Mouse (Mus musculus) liver, postnatal 0 days (tissue): Measurements from ENCODE around the gene Gm17581. TPM values are rescaled to one million over a fixed set of nuclear protein-coding genes. Genes with fewer than 3 reads are reported as not detected.

Experiments used
- ATAC-seq: fragments of 200-750 bp; cut with Nextera tagmentation; 2 replicates; pipeline ENCODE4 v1.8.0; 2017; ENCODE audit warnings: mild to moderate bottlenecking, moderate library complexity
- DNase-seq: peaks from one replicate; pipeline ENCODE4 v3.0.0-alpha.2; 2016
- H3K27ac ChIP-seq: fragments of 300-500 bp; sonication (generic); 2 replicates; pipeline ENCODE4 v1.5.1; 2014; ENCODE audit warnings: antibody characterized with exemption, moderate library complexity, mild to moderate bottlenecking, low read depth
- H3K27me3 ChIP-seq: fragments of 300-500 bp; sonication (generic); 2 replicates; pipeline ENCODE4 v1.6.1; 2014; ENCODE audit warnings: low read length, control low read depth, mixed read lengths; ENCODE audit not compliant: insufficient read depth
- H3K36me3 ChIP-seq: fragments of 300-500 bp; sonication (generic); replicated peaks from 2 replicates; pipeline ENCODE4 v1.6.1; 2014; ENCODE audit warnings: mild to moderate bottlenecking, control low read depth, low read length, moderate library complexity, mixed read lengths; ENCODE audit not compliant: insufficient read depth
- H3K4me1 ChIP-seq: fragments of 300-500 bp; sonication (generic); 2 replicates; pipeline ENCODE4 v1.6.1; 2014; ENCODE audit warnings: antibody characterized with exemption, mild to moderate bottlenecking, control low read depth; ENCODE audit not compliant: insufficient read depth
- H3K4me2 ChIP-seq: fragments of 300-500 bp; sonication (generic); 2 replicates; pipeline ENCODE4 v1.6.1; 2014; ENCODE audit warnings: low read depth, mild to moderate bottlenecking, low read length, moderate library complexity, mixed read lengths
- H3K4me3 ChIP-seq: fragments of 300-500 bp; sonication (generic); 2 replicates; pipeline ENCODE4 v1.5.1; 2014; ENCODE audit warnings: low read depth, low read length
- H3K9ac ChIP-seq: fragments of 300-500 bp; sonication (generic); replicated peaks from 2 replicates; pipeline ENCODE4 v1.6.1; 2014; ENCODE audit warnings: mild to moderate bottlenecking, moderate library complexity
- H3K9me3 ChIP-seq: fragments of 300-500 bp; sonication (generic); 2 replicates; pipeline ENCODE4 v1.6.1; 2016; ENCODE audit warnings: mild to moderate bottlenecking, control low read depth, low read length, mixed read lengths
- CTCF ChIP-seq: sonication (generic); IDR thresholded peaks from 2 replicates; pipeline ENCODE4 v1.5.1; 2016; ENCODE audit warnings: antibody characterized with exemption, low read depth
- EP300 ChIP-seq: IDR thresholded peaks from 2 replicates; pipeline ENCODE4 v1.6.1; 2016; ENCODE audit warnings: antibody characterized with exemption, low read depth, mild to moderate bottlenecking
- WGBS: fragments of 180-500 bp; shearing (Covaris S2); extraction: QIAGEN DNeasy Blood & Tissue Kit; methylation state at CpG from one replicate; pipeline ENCODE4 v1.1.7; 2014; ENCODE audit not compliant: insufficient replicate concordance; 5-methylcytosine and 5-hydroxymethylcytosine counted together
- polyA plus RNA-seq: library from polyadenylated mRNA; unstranded; fragments of >200 nt; fragmentation: Nextera tagmentation; extraction: Ambion mirVana; gene quantifications from 2 replicates; pipeline ENCODE4 v1.2.1, GENCODE M21; 2015

The Gm17581 gene
- polyA plus RNA-seq, 1 experiment from 2014 or later = not detected

DNA sequence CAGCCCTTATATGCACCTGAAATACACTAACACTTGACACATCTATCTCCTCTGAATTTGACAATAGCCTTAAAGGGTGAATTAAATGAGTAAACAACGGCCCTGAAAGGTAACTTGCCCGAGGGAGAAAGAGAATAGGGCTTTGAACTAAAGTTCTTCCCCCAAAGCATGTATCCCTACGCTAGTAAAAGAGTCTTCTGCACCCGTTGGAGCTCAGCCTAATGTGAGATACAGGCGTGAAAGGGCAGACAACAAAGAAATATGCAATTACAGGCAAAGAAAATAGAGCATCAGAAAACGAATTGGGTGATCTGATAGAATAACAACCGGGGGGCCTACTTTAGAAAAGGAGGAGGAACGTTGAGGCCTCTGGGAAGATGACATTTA lies 44.3 kb downstream of the Gm17581 start:
- no peak for TF ChIP-seq CTCF
- 3% methylated on average over 8 of the region's 8 CpGs for WGBS
- no peak for DNase-seq
- Histone ChIP-seq H3K27me3 (no peaks in the 10 kb centered on the region), H3K4me2 (peak overlapping the region; percentile 89), H3K4me3 (peak overlapping the region; percentile 85), H3K4me1 (peaks cover 12% of the 10 kb centered on the region), H3K36me3 (no peaks in the 10 kb centered on the region; the same call in 1 of the 2 replicates), H3K27ac (peak overlapping the region; percentile 90; the same call in 1 of the 2 replicates), H3K9me3 (no peaks in the 10 kb centered on the region), H3K9ac (peak overlapping the region; percentile 95)
- ATAC-seq = no peak

- Histone ChIP-seq H3K9me3 (no peaks in the 10 kb centered on the region), H3K9ac (no peak overlapping the region), H3K4me3 (no peak overlapping the region), H3K36me3 (no peaks in the 10 kb centered on the region; the same call in 1 of the 2 replicates), H3K4me2 (no peak overlapping the region), H3K27me3 (no peaks in the 10 kb centered on the region), H3K4me1 (peaks cover 12% of the 10 kb centered on the region), H3K27ac (no peak overlapping the region)
- ATAC-seq = no peak
- no peak for DNase-seq
- WGBS = 89% methylated on average over 4 of the region's 4 CpGs
- TF ChIP-seq EP300 (no peak), CTCF (no peak)
Measured at GRCm38 (mm10) chr2:155689211-155689610, 46.5 kb downstream of the Gm17581 start.

GRCm38 (mm10) chr2:155687746-155688145 lies 47.9 kb downstream of the Gm17581 start:
- no peak overlapping the region for H3K9ac ChIP-seq
- ATAC-seq = no peak
- peaks cover 12% of the 10 kb centered on the region for H3K4me1 ChIP-seq
- no peak overlapping the region for H3K4me2 ChIP-seq
- no peaks in the 10 kb centered on the region for H3K27me3 ChIP-seq
- WGBS = 87% methylated on average over 11 of the region's 11 CpGs
- no peak for DNase-seq
- no peaks in the 10 kb centered on the region for H3K9me3 ChIP-seq
- no peak overlapping the region for H3K4me3 ChIP-seq
- H3K36me3 ChIP-seq = no peaks in the 10 kb centered on the region; the same call in 1 of the 2 replicates
- TF ChIP-seq EP300 (no peak), CTCF (no peak)
- H3K27ac ChIP-seq = no peak overlapping the region

DNA sequence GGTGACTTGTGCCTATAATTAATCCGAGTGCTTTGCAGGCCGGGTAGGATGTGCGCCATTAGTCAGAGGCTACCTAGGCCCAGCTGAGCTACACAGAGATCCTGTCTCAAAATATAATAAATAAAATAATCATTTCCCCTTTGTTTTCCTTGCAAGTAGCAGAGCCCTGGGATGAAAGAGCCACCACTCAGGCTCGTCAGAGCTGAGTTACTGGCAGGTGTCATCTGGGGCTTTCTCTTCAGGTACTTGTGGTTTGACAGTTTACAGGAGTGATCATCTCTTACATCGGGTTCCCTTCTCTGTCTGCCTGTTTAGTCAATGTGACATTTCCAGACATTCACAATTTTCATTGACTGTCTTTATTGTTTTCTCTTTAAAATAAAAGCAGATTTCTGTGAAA lies 49.1 kb downstream of the Gm17581 start:
- no peak for ATAC-seq

More for the DNA sequence above, 49.1 kb downstream of the Gm17581 start:
- no peak overlapping the region for H3K4me3 ChIP-seq
- no peak overlapping the region for H3K4me2 ChIP-seq
- TF ChIP-seq EP300 (no peak), CTCF (no peak)
- no peaks in the 10 kb centered on the region; the same call in 1 of the 2 replicates for H3K36me3 ChIP-seq
- no peaks in the 10 kb centered on the region for H3K27me3 ChIP-seq
- H3K9me3 ChIP-seq = no peaks in the 10 kb centered on the region
- WGBS = 78% methylated on average over 5 of the region's 5 CpGs
- H3K4me1 ChIP-seq = peaks cover 15% of the 10 kb centered on the region
- no peak overlapping the region for H3K9ac ChIP-seq
- H3K27ac ChIP-seq = no peak overlapping the region
- no peak for DNase-seq

Other genes with a start within 250 kb of the Gm17581 start
- gene Acss2, start 217.9 kb downstream of the Gm17581 start, polyA plus RNA-seq = 7.5 and 8.2 TPM in 2 replicates
- 0.22 and 0.25 TPM in 2 replicates for gene Ggt7, start 217.6 kb downstream of the Gm17581 start, polyA plus RNA-seq
- gene Gss, start 143.1 kb downstream of the Gm17581 start, polyA plus RNA-seq = 48.9 and 49.3 TPM in 2 replicates
- gene Myh7b, start 124.7 kb downstream of the Gm17581 start, polyA plus RNA-seq = 0.15 and 0.38 TPM in 2 replicates
- 41.5 and 43.2 TPM in 2 replicates for gene Trpc4ap, start 43.5 kb downstream of the Gm17581 start, polyA plus RNA-seq
- 28.4 and 30.2 TPM in 2 replicates for gene Edem2, start 6.4 kb downstream of the Gm17581 start, polyA plus RNA-seq
- gene Procr, start 15.3 kb upstream of the Gm17581 start, polyA plus RNA-seq = 1.1 and 1.7 TPM in 2 replicates
- not detected in 2 replicates for gene Mmp24, start 39.5 kb upstream of the Gm17581 start, polyA plus RNA-seq
- 6.6 and 7.5 TPM in 2 replicates for gene BC029722, start 83.6 kb upstream of the Gm17581 start, polyA plus RNA-seq
- 120 and 130 TPM in 2 replicates for gene Eif6, start 91.1 kb upstream of the Gm17581 start, polyA plus RNA-seq
- 0.15 and 0.19 TPM in 2 replicates for gene Fam83c, start 99.0 kb upstream of the Gm17581 start, polyA plus RNA-seq
- 29.3 and 31.7 TPM in 2 replicates for gene Uqcc1, start 194.4 kb upstream of the Gm17581 start, polyA plus RNA-seq
- not detected in 2 replicates for gene Gm15557, start 204.9 kb upstream of the Gm17581 start, polyA plus RNA-seq
- not detected in 2 replicates for gene Gdf5, start 209.5 kb upstream of the Gm17581 start, polyA plus RNA-seq
- gene Cep250, start 220.6 kb upstream of the Gm17581 start, polyA plus RNA-seq = 3.1 and 5.0 TPM in 2 replicates